Mouse (Mus musculus): ENCODE measurements around the gene Intu. TPM values are rescaled to one million over a fixed set of nuclear protein-coding genes. Genes with fewer than 3 reads are reported as not detected.

The Intu gene
- total and polyA plus RNA-seq, 3 experiments: 1.1 to 4.0 (median 1.8) TPM

GRCm38 (mm10) chr3:40527976-40528950 lies 2.8 kb upstream of the Intu start:
- DNase-seq: peak; percentile 10

- DNase-seq: peak; percentile 14
These were observed 2.1 kb upstream of the Intu start for GRCm38 (mm10) chr3:40528958-40529357.

- DNase-seq: no peak
These were observed 241 bp upstream of the Intu start for GRCm38 (mm10) chr3:40530845-40531244.

- no peak for DNase-seq
These were observed 1.2 kb downstream of the Intu start for GRCm38 (mm10) chr3:40532256-40532655.

- no peak for DNase-seq
These were observed 3.1 kb downstream of the Intu start for GRCm38 (mm10) chr3:40534141-40534540.

GRCm38 (mm10) chr3:40540567-40541554 lies 9.8 kb downstream of the Intu start:
- peak; percentile 94 for DNase-seq

- DNase-seq: no peak
These were observed 15.5 kb downstream of the Intu start for GRCm38 (mm10) chr3:40546621-40547020.

GRCm38 (mm10) chr3:40652941-40653352 lies 121.9 kb downstream of the Intu start:
- no peak for DNase-seq

GRCm38 (mm10) chr3:40653582-40653981 lies 122.5 kb downstream of the Intu start:
- DNase-seq: no peak

- peak; percentile 35 for DNase-seq
These were observed 122.9 kb downstream of the Intu start for GRCm38 (mm10) chr3:40654028-40654427.

- DNase-seq: no peak
These were observed 124.5 kb downstream of the Intu start for GRCm38 (mm10) chr3:40655571-40655970.

- DNase-seq: no peak
These were observed 125.3 kb downstream of the Intu start for GRCm38 (mm10) chr3:40656339-40656738.

GRCm38 (mm10) chr3:40660231-40660630 lies 129.1 kb downstream of the Intu start:
- DNase-seq: no peak

GRCm38 (mm10) chr3:40666109-40666508 lies 135.0 kb downstream of the Intu start:
- DNase-seq: no peak

GRCm38 (mm10) chr3:40666861-40667719 lies 136.0 kb downstream of the Intu start:
- no peak for DNase-seq

GRCm38 (mm10) chr3:40668889-40669288 lies 137.8 kb downstream of the Intu start:
- DNase-seq: no peak

GRCm38 (mm10) chr3:40669395-40669794 lies 138.3 kb downstream of the Intu start:
- DNase-seq: no peak

GRCm38 (mm10) chr3:40673515-40673914 lies 142.4 kb downstream of the Intu start:
- DNase-seq: no peak

GRCm38 (mm10) chr3:40674873-40675405 lies 143.9 kb downstream of the Intu start:
- no peak for DNase-seq

- DNase-seq: no peak
These were observed 147.8 kb downstream of the Intu start for GRCm38 (mm10) chr3:40678856-40679255.

GRCm38 (mm10) chr3:40682404-40682803 lies 151.3 kb downstream of the Intu start:
- peak; percentile 60 for DNase-seq

Measured in adrenal gland, adult 2 months (tissue).